Mouse (Mus musculus): ENCODE measurements at regions not wholly inside any gene's neighbourhood (a gene's known extent, or its start where the extent isn't known, plus 50 kb on each side); places are given as distances from the start of the nearest gene placed in this dataset.

- DNase-seq (ENCODE audit: low read depth, low spot score): no peak
Observed at GRCm38 (mm10) chr6:109370286-109370685, 541.8 kb downstream of the Edem1 start.

GRCm38 (mm10) chr6:109371931-109372330 lies 543.5 kb downstream of the Edem1 start:
- no peak for DNase-seq (ENCODE audit: low read depth, low spot score)

- DNase-seq (ENCODE audit: low read depth, low spot score): no peak
Observed at GRCm38 (mm10) chr6:109387212-109387611, 558.8 kb downstream of the Edem1 start.

- DNase-seq (ENCODE audit: low read depth, low spot score): no peak
Observed at GRCm38 (mm10) chr6:109389781-109390180, 561.3 kb downstream of the Edem1 start.

- peak; percentile 19 for DNase-seq (ENCODE audit: low read depth, low spot score)
Observed at GRCm38 (mm10) chr6:109398690-109399089, 570.2 kb downstream of the Edem1 start.

- DNase-seq (ENCODE audit: low read depth, low spot score): no peak
Observed at GRCm38 (mm10) chr6:109419505-109420239, 591.2 kb downstream of the Edem1 start.

- no peak for DNase-seq (ENCODE audit: low read depth, low spot score)
Observed at GRCm38 (mm10) chr6:109433596-109433995, 605.2 kb downstream of the Edem1 start.
